ENCODE assay signal across 8 mouse cellular contexts in genomic region chr4:65124369-65125151, GRCm38 (mm10). TPM values are rescaled to one million over a fixed set of nuclear protein-coding genes. Genes with fewer than 3 reads are reported as not detected.
A peak's percentile ranks its signal among the peaks of the same experiment; 100 is the strongest.
DNase-seq lines count a peak whose midpoint lies in the region; TF ChIP-seq lines count a peak whose summit lies in the region.

No protein-coding gene starts in this region.

- intact Hi-C loops in left cerebral cortex, adult 2 months (cut with DNase I), result loop anchor here (2.0 to 5.0 kb wide), 2 partner anchors 372 to 463 kb away; no protein-coding TSS in a partner anchor
- intact Hi-C loops in left cerebral cortex, postnatal 14 days (cut with DNase I), result loop anchor here (5.0 to 10.0 kb wide), 2 partner anchors 373 to 460 kb away; no protein-coding TSS in a partner anchor
- intact Hi-C loops in gastrocnemius, postnatal 14 days (cut with DNase I; ENCODE audit: low total_unique reads), result loop anchor here (10.0 kb wide), 1 partner anchor 370 kb away; no protein-coding TSS in a partner anchor

- no peak for DNase-seq in left cerebral cortex, adult 2 months (ENCODE audit: extremely low spot score in 1 of 2, low spot score in 2 of 2)
- DNase-seq in left cerebral cortex, postnatal 14 days (ENCODE audit: low spot score in 2 of 2), result no peak
- peak; percentile 27 to 64 for DNase-seq in cerebellum, adult 18-20 months
- peak; percentile 8 for DNase-seq in gastrocnemius, postnatal 14 days
- DNase-seq in kidney, adult 18-20 months, result peak; percentile 35
- peak; percentile 34 for DNase-seq in mesoderm, embryonic 11.5 days (ENCODE audit: low read depth, low spot score)
- no peak for DNase-seq in frontal cortex, postnatal 10 days (ENCODE audit: low spot score in 2 of 2)
- no peak for DNase-seq in left cerebral cortex, adult 11 months (ENCODE audit: low spot score)

- peak overlapping the region; percentile 44 for H3K4me3 ChIP-seq in left cerebral cortex, adult 2 months

- H3K27ac ChIP-seq in left cerebral cortex, adult 2 months, result no peak overlapping the region

- no peak for TF ChIP-seq CTCF in left cerebral cortex, adult 2 months (IDR thresholded peaks at IDR 0.05)

RNA-seq across cellular contexts. Expression of gene Pappa, which starts 0.6 kb away (rescaled TPM):
- under 1 TPM; 0.47 to 0.61 TPM for total RNA-seq in left cerebral cortex, adult 2 months (2021)
- total RNA-seq in left cerebral cortex, postnatal 14 days (2021), result under 1 TPM; 0.29 to 0.47 TPM
- 1 to 10 TPM; 1.6 to 1.9 TPM for total RNA-seq in gastrocnemius, postnatal 14 days (2021)

Comparison
In these comparisons a context has a peak if more than half of its experiments do, and no peak if none do; other contexts are left out.
1. DNase-seq: peak in cerebellum, adult 18-20 months (2 of 2), gastrocnemius, postnatal 14 days (single experiment), kidney, adult 18-20 months (single experiment) and mesoderm, embryonic 11.5 days (single experiment); none in left cerebral cortex, adult 2 months (0 of 2), left cerebral cortex, postnatal 14 days (0 of 2), frontal cortex, postnatal 10 days (0 of 2) and left cerebral cortex, adult 11 months (single experiment).